Comparison of ENCODE assay signal across 24 mouse cellular contexts in the genomic region with DNA sequence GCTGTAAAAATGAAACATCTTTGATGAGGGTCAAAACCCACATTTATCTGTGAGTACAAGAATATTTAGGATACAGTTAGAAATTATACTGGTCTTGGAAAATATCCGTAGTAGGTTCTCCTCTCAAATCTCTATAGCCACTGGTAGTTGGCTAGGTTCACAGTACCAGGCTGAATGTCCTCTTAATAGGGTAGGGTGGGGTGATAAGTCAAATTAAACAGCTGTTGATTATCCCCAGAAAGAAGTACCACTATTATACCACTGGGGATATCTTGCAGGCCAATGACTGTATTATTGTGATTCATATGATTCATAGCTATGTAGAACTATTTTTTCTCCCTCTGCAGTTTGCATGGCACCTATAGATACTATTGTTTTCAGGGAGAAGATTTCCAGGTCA.
DNase-seq lines count a peak whose midpoint lies in the region; ATAC-seq and TF ChIP-seq lines count a peak whose summit lies in the region.
"Had no signal": no experiment of that assay in that cellular context is flagged by ENCODE, and none has a peak within 500 bp of the region (broad histone marks: within the 10 kb centered on the region; RNA-seq: fewer than 3 reads in every experiment).

No protein-coding gene starts in this region.

- TF ChIP-seq CTCF in intestine, postnatal 0 days (IDR thresholded peaks at IDR 0.05; ENCODE audit: low read depth): no peak

- DNase-seq in intestine, embryonic 14.5 days (ENCODE audit: low spot score): no peak
- no peak for DNase-seq in lung, postnatal 10 days
- DNase-seq: adrenal gland, adult 8-10 months; adrenal gland, postnatal 14 days; adrenal gland, postnatal 36 days; B cell, adult 2 months; cerebellum, adult 11-12 months; cerebellum, adult 2 months; cerebellum, adult 9-10 months; cerebellum, postnatal 10 days; cerebellum, postnatal 25 days had no signal

- no peaks in the 10 kb centered on the region for H3K27me3 ChIP-seq in intestine, embryonic 14.5 days (replicated peaks; ENCODE audit: control insufficient read depth, insufficient read depth, low read length)
- H3K27me3 ChIP-seq in intestine, postnatal 0 days (replicated peaks; ENCODE audit: control insufficient read depth, insufficient read depth, low read length): no peaks in the 10 kb centered on the region
- no peaks in the 10 kb centered on the region for H3K27me3 ChIP-seq in lung, embryonic 16.5 days (ENCODE audit: control insufficient read depth, insufficient read depth, low read depth, low read length)
- no peaks in the 10 kb centered on the region for H3K27me3 ChIP-seq in intestine, embryonic 15.5 days (replicated peaks)
- no peaks in the 10 kb centered on the region for H3K27me3 ChIP-seq in hindbrain, embryonic 16.5 days (replicated peaks; ENCODE audit: control insufficient read depth, insufficient read depth, low read length)
- H3K27me3 ChIP-seq: CH12.LX; embryonic facial prominence, embryonic 12.5 days; forebrain, embryonic 13.5 days; forebrain, embryonic 15.5 days had no signal

- H3K9me3 ChIP-seq in intestine, embryonic 14.5 days (ENCODE audit: control insufficient read depth, low read length): no peaks in the 10 kb centered on the region
- no peaks in the 10 kb centered on the region for H3K9me3 ChIP-seq in intestine, postnatal 0 days (ENCODE audit: control insufficient read depth)
- no peaks in the 10 kb centered on the region for H3K9me3 ChIP-seq in lung, embryonic 16.5 days (ENCODE audit: control insufficient read depth, low read length)
- no peaks in the 10 kb centered on the region for H3K9me3 ChIP-seq in intestine, embryonic 15.5 days
- H3K9me3 ChIP-seq in hindbrain, embryonic 16.5 days (ENCODE audit: control insufficient read depth, low read length): no peaks in the 10 kb centered on the region
- H3K9me3 ChIP-seq: embryonic facial prominence, embryonic 10.5 days; embryonic facial prominence, embryonic 12.5 days; forebrain, embryonic 13.5 days; forebrain, embryonic 15.5 days; G1E had no signal

- peak; percentile 50; the same call in 1 of the 2 replicates for ATAC-seq in intestine, embryonic 14.5 days (replicated peaks; ENCODE audit: low FRiP score, low TSS enrichment, low read depth)
- ATAC-seq in intestine, postnatal 0 days: no peak
- no peak; the same call in 1 of the 2 replicates for ATAC-seq in lung, embryonic 16.5 days (ENCODE audit: low read depth)
- ATAC-seq in intestine, embryonic 15.5 days: peak; percentile 62; the same call in 1 of the 2 replicates
- ATAC-seq in hindbrain, embryonic 16.5 days: no peak
- ATAC-seq: activated CD4-positive, CD25-positive, alpha-beta regulatory T cell, adult 4 months; CD4-positive, CD25-positive, alpha-beta regulatory T cell, adult 4 months; forebrain, embryonic 13.5 days; forebrain, embryonic 15.5 days; Patski had no signal

- H3K4me1 ChIP-seq in intestine, embryonic 14.5 days (replicated peaks; ENCODE audit: control insufficient read depth, insufficient read depth, low read length): no peaks in the 10 kb centered on the region
- no peaks in the 10 kb centered on the region for H3K4me1 ChIP-seq in intestine, postnatal 0 days (replicated peaks; ENCODE audit: control insufficient read depth, insufficient read depth, low read length)
- peaks cover 3% of the 10 kb centered on the region; the same call in 1 of the 2 replicates for H3K4me1 ChIP-seq in lung, embryonic 16.5 days (replicated peaks; ENCODE audit: control insufficient read depth, insufficient read depth, low read length)
- H3K4me1 ChIP-seq in intestine, embryonic 15.5 days (replicated peaks): no peaks in the 10 kb centered on the region
- no peaks in the 10 kb centered on the region for H3K4me1 ChIP-seq in hindbrain, embryonic 16.5 days (ENCODE audit: control insufficient read depth, insufficient read depth, low read depth, low read length)
- H3K4me1 ChIP-seq: embryonic facial prominence, embryonic 10.5 days; embryonic facial prominence, embryonic 12.5 days; forebrain, embryonic 13.5 days; forebrain, embryonic 15.5 days had no signal

- no peaks in the 10 kb centered on the region for H3K36me3 ChIP-seq in intestine, embryonic 14.5 days (ENCODE audit: control insufficient read depth, insufficient read depth, low read length)
- H3K36me3 ChIP-seq in intestine, postnatal 0 days (ENCODE audit: control insufficient read depth, insufficient read depth): no peaks in the 10 kb centered on the region
- H3K36me3 ChIP-seq in lung, embryonic 16.5 days (ENCODE audit: control insufficient read depth, insufficient read depth, low read length): no peaks in the 10 kb centered on the region
- no peaks in the 10 kb centered on the region for H3K36me3 ChIP-seq in intestine, embryonic 15.5 days
- H3K36me3 ChIP-seq in hindbrain, embryonic 16.5 days (ENCODE audit: control insufficient read depth, insufficient read depth, low read length): no peaks in the 10 kb centered on the region
- H3K36me3 ChIP-seq: embryonic facial prominence, embryonic 10.5 days; embryonic facial prominence, embryonic 12.5 days; forebrain, embryonic 15.5 days; G1E had no signal

- H3K4me2 ChIP-seq in intestine, embryonic 14.5 days (ENCODE audit: low read length): no peak overlapping the region
- no peak overlapping the region for H3K4me2 ChIP-seq in intestine, postnatal 0 days (replicated peaks; ENCODE audit: low read depth)
- H3K4me2 ChIP-seq in lung, embryonic 16.5 days (ENCODE audit: low read depth, low read length): no peak overlapping the region
- H3K4me2 ChIP-seq in intestine, embryonic 15.5 days (replicated peaks): no peak overlapping the region
- H3K4me2 ChIP-seq in hindbrain, embryonic 16.5 days (ENCODE audit: low read length): no peak overlapping the region
- H3K4me2 ChIP-seq: embryonic facial prominence, embryonic 12.5 days; forebrain, embryonic 13.5 days; forebrain, embryonic 15.5 days had no signal

- no peak overlapping the region for H3K27ac ChIP-seq in intestine, embryonic 14.5 days (ENCODE audit: low read depth)
- no peak overlapping the region for H3K27ac ChIP-seq in intestine, postnatal 0 days (ENCODE audit: low read depth, low read length)
- H3K27ac ChIP-seq in lung, embryonic 16.5 days (ENCODE audit: low read length): peak overlapping the region; percentile 63
- no peak overlapping the region for H3K27ac ChIP-seq in intestine, embryonic 15.5 days
- no peak overlapping the region for H3K27ac ChIP-seq in hindbrain, embryonic 16.5 days (ENCODE audit: low read depth, low read length)
- H3K27ac ChIP-seq: embryonic facial prominence, embryonic 10.5 days; embryonic facial prominence, embryonic 12.5 days; forebrain, embryonic 13.5 days; forebrain, embryonic 15.5 days had no signal

- no peak overlapping the region for H3K9ac ChIP-seq in intestine, embryonic 14.5 days (ENCODE audit: low read length)
- no peak overlapping the region for H3K9ac ChIP-seq in intestine, postnatal 0 days (ENCODE audit: low read depth, low read length)
- H3K9ac ChIP-seq in lung, embryonic 16.5 days (ENCODE audit: low read length): no peak overlapping the region
- no peak overlapping the region for H3K9ac ChIP-seq in intestine, embryonic 15.5 days
- H3K9ac ChIP-seq in hindbrain, embryonic 16.5 days (ENCODE audit: low read depth, low read length): no peak overlapping the region
- H3K9ac ChIP-seq: embryonic facial prominence, embryonic 12.5 days; forebrain, embryonic 13.5 days; forebrain, embryonic 15.5 days had no signal

- no peak overlapping the region for H3K4me3 ChIP-seq in intestine, embryonic 14.5 days (ENCODE audit: low read depth, low read length)
- no peak overlapping the region for H3K4me3 ChIP-seq in intestine, postnatal 0 days (ENCODE audit: low read depth, low read length)
- H3K4me3 ChIP-seq in lung, embryonic 16.5 days (ENCODE audit: low read length): no peak overlapping the region
- H3K4me3 ChIP-seq in intestine, embryonic 15.5 days (replicated peaks): no peak overlapping the region
- H3K4me3 ChIP-seq in hindbrain, embryonic 16.5 days (ENCODE audit: low read length): no peak overlapping the region
- H3K4me3 ChIP-seq: embryonic facial prominence, embryonic 10.5 days; embryonic facial prominence, embryonic 12.5 days; forebrain, embryonic 13.5 days; forebrain, embryonic 15.5 days had no signal

- WGBS in intestine, embryonic 14.5 days: 82% methylated on average over 1 of the region's 1 CpGs
- WGBS in intestine, postnatal 0 days: 54% methylated on average over 1 of the region's 1 CpGs
- WGBS in lung, embryonic 16.5 days: 35% methylated on average over 1 of the region's 1 CpGs
- 75% methylated on average over 1 of the region's 1 CpGs for WGBS in intestine, embryonic 15.5 days
- WGBS in hindbrain, embryonic 16.5 days: 83% methylated on average over 1 of the region's 1 CpGs

Comparison
In these comparisons a context has a peak if more than half of its experiments do, and no peak if none do; other contexts are left out.
1. ATAC-seq: peak in intestine, embryonic 14.5 days (single experiment) and intestine, embryonic 15.5 days (single experiment); none in intestine, postnatal 0 days (single experiment), lung, embryonic 16.5 days (single experiment) and hindbrain, embryonic 16.5 days (single experiment).